Mouse (Mus musculus): ENCODE measurements at regions not wholly inside any gene's neighbourhood (a gene's known extent, or its start where the extent isn't known, plus 50 kb on each side); places are given as distances from the start of the nearest gene placed in this dataset.
A peak's percentile ranks its signal among the peaks of the same experiment; 100 is the strongest.

DNA sequence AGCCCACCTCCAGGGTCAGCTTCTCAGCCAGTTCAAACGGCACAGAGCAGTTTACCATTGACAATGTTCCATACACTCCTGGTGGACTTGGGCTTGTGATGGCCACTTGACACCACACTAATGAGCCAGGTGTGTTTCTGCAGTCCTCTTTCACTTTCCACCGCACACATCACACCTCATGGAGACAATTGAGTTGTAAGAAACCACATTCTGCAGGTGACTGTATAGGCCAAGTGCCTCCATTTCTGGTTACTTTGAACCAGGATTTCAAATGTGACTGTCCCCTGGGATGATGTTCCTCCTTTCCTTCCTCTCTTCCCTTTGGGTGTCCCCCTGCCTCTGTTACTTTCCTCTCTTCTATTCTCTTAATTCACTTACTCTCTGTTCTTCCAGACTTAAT is 233.1 kb downstream of the Ankrd50 start:
- DNase-seq: no peak

DNA sequence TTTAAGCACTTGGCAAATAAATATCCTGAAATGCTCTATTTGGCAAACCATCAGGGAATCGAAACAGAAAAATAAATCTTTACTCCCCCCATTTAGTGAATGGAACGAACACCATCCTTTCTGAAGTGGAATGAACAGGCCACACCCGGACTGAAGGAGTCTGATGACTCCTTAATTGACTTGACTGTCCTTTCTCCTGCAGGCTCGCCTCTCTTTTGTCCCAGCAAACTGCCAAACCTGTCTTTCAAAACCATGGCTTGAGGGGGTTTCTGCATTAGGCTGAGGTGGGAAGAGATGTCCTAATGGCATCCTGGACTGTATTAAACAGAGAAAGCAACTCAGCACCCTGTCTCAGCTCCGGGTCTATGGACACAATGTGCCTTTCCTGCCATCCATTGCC is 234.1 kb downstream of the Ankrd50 start:
- DNase-seq: no peak

DNA sequence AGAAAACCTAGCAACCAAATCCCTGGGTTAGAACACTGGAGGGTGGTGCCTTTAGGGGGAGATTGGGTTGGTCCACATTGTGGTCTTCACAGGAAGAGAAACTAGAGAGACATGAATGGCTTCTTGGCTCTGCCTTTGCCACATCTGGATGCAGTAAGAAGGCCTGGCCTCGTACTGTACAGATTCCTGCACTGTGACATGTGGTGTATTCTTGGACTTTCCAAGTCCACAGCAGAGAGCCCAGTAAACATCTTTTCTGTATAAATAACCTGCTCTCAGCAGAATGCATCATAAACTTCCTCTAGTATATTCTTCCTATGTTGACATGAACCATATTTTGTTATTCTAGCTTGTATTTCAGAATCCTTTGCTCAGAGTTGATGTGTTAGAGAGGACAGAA is 235.7 kb downstream of the Ankrd50 start:
- no peak for DNase-seq

DNA sequence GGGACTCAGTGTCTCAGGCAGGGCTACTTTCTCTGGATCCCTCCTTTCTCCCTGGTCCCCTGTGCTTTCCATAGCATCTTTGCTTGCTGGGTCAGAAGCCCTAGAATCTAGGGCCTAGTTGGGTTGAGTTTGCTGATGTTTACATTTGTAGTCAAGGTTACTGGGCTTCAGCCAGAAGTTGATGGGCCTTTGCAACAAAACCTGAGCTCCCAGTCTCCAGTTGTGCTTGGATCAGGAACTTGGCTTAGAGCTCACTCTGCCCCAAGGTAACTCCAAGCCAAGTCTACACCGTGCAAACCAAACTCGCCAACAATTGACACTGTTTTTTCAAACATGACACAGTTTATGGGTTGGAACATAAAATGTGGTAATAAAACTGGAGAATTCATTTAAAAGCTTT is 238.2 kb downstream of the Ankrd50 start:
- no peak for DNase-seq

GRCm38 (mm10) chr3:38243209-38243608 is 241.4 kb downstream of the Ankrd50 start:
- DNase-seq: no peak

GRCm38 (mm10) chr3:38237616-38238015 is 247.0 kb downstream of the Ankrd50 start:
- DNase-seq: no peak

GRCm38 (mm10) chr3:38235736-38236083 is 248.9 kb downstream of the Ankrd50 start:
- DNase-seq: no peak

- no peak for DNase-seq
These were observed 249.5 kb downstream of the Ankrd50 start for GRCm38 (mm10) chr3:38235033-38235735.

- no peak for DNase-seq
These were observed 250.1 kb downstream of the Ankrd50 start for GRCm38 (mm10) chr3:38234534-38234933.

- DNase-seq: no peak
These were observed 250.6 kb downstream of the Ankrd50 start for GRCm38 (mm10) chr3:38234006-38234405.

- no peak for DNase-seq
These were observed 251.6 kb downstream of the Ankrd50 start for GRCm38 (mm10) chr3:38233091-38233490.

DNA sequence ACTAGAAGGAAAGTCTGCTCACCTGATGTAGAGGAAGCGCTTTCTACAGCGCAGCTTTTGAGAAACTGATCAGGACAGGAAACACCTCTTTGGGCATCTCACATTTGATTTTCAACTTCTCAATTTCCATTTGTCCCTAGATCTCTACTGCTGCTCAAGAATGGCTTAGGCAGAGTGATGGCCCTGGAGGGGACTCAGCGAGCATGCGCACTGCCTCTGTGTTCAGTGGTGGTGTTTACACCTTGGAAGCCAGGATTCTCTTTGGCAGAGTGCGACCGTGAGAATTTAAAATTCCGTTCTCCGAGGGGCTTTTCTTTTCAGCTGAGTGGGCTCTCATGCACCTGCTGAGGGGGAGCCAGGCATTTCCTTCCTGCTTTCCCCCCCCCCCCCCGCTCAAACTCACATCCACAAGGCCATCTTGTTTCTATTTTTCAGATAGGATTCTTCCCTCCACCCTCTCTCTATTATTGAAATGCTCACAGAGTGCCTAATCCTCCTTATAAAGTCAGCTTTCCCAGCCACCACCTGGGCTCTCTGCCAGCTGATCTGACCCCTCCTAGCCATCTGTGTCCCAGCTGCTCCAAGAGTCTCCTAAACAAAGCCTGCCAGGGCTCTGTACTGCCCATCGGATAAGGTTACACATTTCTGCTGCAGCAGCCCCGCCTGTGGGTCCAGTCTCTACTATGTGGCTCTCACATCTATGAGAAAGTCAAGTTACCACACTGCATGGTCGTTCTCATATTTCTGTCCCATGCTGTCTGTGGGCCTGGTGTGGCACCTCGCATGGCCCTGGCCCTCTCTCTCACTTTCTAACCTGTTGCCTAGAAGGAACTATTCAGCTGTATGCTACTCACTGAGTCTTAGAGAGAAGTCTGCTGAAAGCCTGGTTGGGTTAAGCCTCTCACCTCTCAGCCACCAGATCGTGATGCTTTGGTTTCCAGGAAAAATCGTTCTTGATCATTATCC is 252.2 kb downstream of the Ankrd50 start:
- peak; percentile 25 for DNase-seq

DNA sequence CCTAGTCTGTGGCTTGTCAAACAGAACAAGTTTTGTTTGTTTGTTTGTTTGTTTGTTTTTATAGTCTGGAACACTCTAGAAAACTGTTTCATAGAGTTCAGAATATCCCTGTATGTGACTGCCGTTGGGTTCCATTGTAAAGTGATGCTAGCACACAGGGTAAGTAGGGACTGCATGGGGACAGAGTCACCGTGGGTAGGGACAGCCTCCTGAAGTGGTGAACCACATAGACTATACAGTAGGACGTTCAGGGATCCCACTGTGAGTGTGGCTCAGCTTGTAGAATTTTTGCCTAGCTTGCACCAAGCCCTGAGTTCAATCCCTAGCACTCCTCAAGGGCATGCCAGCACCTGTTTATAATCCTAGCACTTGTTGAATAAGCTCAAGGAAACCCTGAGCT is 253.1 kb downstream of the Ankrd50 start:
- no peak for DNase-seq

GRCm38 (mm10) chr3:38230796-38231195 is 253.8 kb downstream of the Ankrd50 start:
- DNase-seq: no peak

DNA sequence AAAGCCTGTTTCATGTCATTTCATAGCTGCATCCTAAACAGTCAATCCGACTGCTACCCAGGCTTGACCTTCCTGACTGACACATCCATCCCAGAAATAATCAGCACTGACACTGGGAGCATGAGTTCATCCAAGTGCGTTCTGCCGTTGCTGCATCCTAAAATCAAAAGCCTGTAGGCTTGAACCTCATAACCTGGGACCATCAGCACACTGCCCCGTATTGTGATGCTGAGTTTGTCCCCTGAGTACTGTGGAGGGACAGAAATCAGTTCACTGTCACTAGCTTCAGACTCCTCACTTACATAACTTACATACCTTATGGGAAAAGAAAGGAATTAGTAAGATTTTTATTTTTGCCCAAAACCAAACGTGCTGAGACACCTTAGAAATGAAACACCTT is 255.0 kb downstream of the Ankrd50 start:
- no peak for DNase-seq

- DNase-seq: no peak
These were observed 255.6 kb downstream of the Ankrd50 start for GRCm38 (mm10) chr3:38229051-38229450.

GRCm38 (mm10) chr3:38227596-38227995 is 257.0 kb downstream of the Ankrd50 start:
- peak; percentile 44 for DNase-seq

DNA sequence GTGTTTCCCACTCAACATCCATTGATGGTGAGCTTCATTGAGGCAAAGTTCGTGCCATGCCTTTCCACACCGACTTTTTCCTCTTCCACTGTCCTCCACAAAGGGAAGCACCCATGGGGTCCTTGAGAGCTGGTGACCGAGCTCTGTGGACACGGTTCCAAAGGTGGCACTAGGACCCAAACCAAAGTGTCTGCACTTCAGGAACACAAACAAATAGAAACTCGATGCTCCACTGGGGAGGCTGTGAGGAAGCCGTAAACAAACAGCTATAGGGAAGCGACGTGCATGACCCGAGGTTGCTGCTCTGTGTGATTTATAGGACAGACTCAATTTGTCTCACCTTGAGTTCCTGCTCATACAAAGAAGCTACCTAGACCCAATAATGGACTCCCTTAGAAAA is 257.5 kb downstream of the Ankrd50 start:
- no peak for DNase-seq

DNA sequence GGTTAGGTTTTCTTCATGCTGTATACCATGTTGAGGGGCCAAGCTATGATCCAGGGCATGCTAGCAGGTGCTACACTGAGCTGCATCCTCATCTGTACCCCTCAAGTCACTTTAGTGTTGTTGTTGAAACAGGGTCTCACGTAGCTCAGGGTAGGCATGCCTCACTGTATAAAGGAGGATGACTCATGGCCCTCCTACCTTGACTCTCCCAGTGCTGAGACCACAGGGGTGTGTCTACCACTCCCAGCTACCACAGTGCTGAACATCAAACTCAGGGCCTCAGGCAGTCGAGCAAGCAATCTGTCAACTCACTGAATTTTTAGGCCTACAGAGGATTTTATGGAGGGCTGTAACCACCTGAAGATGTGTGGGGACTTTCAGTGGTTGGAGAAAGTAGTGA is 258.5 kb downstream of the Ankrd50 start:
- DNase-seq: no peak

GRCm38 (mm10) chr3:38221834-38222215 is 262.8 kb downstream of the Ankrd50 start:
- DNase-seq: no peak

DNA sequence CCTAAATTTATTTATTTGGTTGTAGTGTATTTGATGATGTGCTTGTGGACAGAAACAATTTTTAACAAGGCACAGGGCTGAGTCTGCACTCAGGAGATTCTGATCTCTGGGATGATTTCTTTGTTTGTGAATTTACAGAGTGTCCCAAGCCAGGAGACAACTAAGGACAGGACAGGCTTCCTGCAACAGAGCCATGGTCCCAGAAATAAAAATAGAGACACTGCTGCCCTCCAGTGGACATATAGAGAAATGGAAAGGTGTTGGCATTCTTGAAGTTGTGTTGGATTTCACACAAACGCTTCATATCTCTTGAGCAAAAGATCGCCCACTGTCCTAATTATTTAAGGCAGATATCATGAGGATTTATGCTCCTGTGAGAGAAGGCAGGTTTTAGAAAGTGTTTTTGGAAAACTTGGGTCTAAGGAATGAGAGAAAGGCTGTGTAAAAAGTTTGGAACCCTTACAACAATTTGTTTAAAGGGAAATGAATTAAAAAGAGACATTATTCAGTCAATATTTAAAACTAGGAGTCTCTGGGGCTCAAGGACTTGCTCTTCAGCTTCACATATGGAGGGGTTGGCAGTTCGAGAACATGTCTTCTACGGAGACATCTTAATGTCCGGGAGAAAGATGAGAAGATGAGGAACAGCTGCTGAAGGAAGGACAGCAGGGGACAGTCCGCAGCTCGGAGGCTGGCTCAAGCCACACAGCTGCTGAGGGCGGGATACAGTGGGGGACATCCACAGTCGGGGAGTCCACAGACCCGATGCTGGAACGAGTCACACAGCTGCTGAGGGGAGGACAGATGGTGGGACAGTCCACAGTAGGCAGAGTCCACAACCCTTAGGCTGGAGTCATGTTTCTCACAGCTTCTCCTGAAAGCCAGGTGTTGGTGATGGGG is 263.5 kb downstream of the Ankrd50 start:
- DNase-seq: no peak

DNA sequence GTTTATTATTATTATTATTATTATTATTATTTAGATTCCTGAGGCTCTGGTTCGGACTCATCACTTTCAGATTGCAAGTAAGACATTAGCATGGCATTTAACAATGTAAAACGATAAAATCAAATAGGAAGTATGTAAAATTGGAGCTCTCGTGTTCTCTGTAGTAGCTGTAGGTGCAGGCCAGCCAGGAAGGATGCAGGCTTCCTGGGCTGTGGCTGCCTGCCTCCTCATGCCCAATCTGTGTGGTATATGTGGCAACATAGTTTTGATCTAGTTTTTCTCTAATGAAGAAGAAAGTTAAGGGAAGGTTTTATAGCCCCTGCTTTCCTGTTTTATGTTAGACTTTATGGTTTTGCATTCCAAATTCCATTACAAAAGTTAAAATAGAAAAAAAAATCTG is 275.6 kb downstream of the Ankrd50 start:
- DNase-seq: no peak

- no peak for DNase-seq
These were observed 276.8 kb downstream of the Ankrd50 start for GRCm38 (mm10) chr3:38207867-38208266.

All from liver (tissue).